Comparison of ENCODE assay signal across 11 mouse cellular contexts in the genomic region with DNA sequence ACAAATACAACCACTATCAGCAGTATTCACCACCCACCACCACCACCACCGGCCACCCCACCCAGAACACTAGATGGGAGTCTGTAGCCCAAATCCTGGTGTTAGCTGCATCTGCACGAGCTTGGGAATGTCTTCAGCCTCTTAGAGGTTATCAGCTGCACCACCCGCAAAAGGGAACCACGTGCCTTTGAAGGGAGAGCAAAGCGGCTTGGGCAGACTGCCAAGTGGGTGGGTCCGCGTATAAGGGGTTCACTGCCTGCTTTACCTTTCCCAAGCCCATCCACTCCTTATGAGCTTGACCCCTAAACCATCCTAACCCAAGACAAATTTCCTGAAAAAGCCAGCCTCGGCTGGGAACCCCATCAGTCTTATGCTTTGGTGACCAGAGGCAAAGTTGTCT.
A peak's percentile ranks its signal among the peaks of the same experiment; 100 is the strongest.
DNase-seq lines count a peak whose midpoint lies in the region; ATAC-seq and TF ChIP-seq lines count a peak whose summit lies in the region.
"Had no signal": no experiment of that assay in that cellular context is flagged by ENCODE, and none has a peak within 500 bp of the region (broad histone marks: within the 10 kb centered on the region; RNA-seq: fewer than 3 reads in every experiment).

No protein-coding gene starts in this region.

- H3K4me3 ChIP-seq in heart, adult 2 months = no peak overlapping the region
- H3K4me3 ChIP-seq in midbrain, postnatal 0 days (ENCODE audit: low read depth, low read length) = no peak overlapping the region
- H3K4me3 ChIP-seq in midbrain, embryonic 10.5 days = no peak overlapping the region
- H3K4me3 ChIP-seq in heart, embryonic 14.5 days (ENCODE audit: control insufficient read depth in 1 of 2, insufficient read depth in 1 of 2, low read depth in 1 of 2, low read length in 2 of 2) = no peak overlapping the region
- H3K4me3 ChIP-seq in stomach, postnatal 0 days (ENCODE audit: low read depth, low read length) = no peak overlapping the region
- H3K4me3 ChIP-seq: erythroblast, embryonic 14.5 days; intestine, embryonic 15.5 days; liver, embryonic 13.5 days had no signal

- no peaks in the 10 kb centered on the region for H3K79me2 ChIP-seq in heart, adult 2 months (replicated peaks; ENCODE audit: control insufficient read depth, insufficient read depth, low read length)

- no peak overlapping the region for H3K27ac ChIP-seq in heart, adult 2 months
- peak overlapping the region; percentile 43; the same call in 1 of the 2 replicates for H3K27ac ChIP-seq in midbrain, postnatal 0 days (ENCODE audit: low read depth, low read length)
- no peak overlapping the region for H3K27ac ChIP-seq in midbrain, embryonic 10.5 days (replicated peaks)
- no peak overlapping the region for H3K27ac ChIP-seq in heart, embryonic 14.5 days (replicated peaks in 1 of 2; ENCODE audit: control insufficient read depth in 1 of 2, insufficient read depth in 1 of 2, low read depth in 2 of 2, low read length in 2 of 2)
- no peak overlapping the region for H3K27ac ChIP-seq in stomach, postnatal 0 days (replicated peaks)
- H3K27ac ChIP-seq: intestine, embryonic 15.5 days; liver, embryonic 13.5 days had no signal

- no peaks in the 10 kb centered on the region for H3K4me1 ChIP-seq in heart, adult 2 months (ENCODE audit: control insufficient read depth, insufficient read depth, low read length)
- H3K4me1 ChIP-seq in midbrain, postnatal 0 days (ENCODE audit: insufficient read depth, low read length) = no peaks in the 10 kb centered on the region
- H3K4me1 ChIP-seq in midbrain, embryonic 10.5 days = no peaks in the 10 kb centered on the region
- H3K4me1 ChIP-seq in heart, embryonic 14.5 days (ENCODE audit: control insufficient read depth in 2 of 2, insufficient read depth in 2 of 2, low read length in 2 of 2) = peaks cover 4 to 12% of the 10 kb centered on the region in 2 experiments; a peak in 1 of 4 replicates
- H3K4me1 ChIP-seq in stomach, postnatal 0 days (replicated peaks; ENCODE audit: control insufficient read depth, insufficient read depth) = no peaks in the 10 kb centered on the region
- H3K4me1 ChIP-seq: intestine, embryonic 15.5 days; liver, embryonic 13.5 days had no signal

- intact Hi-C loops in heart, adult 2 months (cut with DNase I) = no loop called here
- intact Hi-C loops in heart, postnatal 25 days (cut with DNase I) = no loop called here

- no peak for TF ChIP-seq CTCF in heart, adult 2 months (IDR thresholded peaks at IDR 0.05)
- no peak for TF ChIP-seq CTCF in midbrain, postnatal 0 days (IDR thresholded peaks at IDR 0.05)
- no peak for TF ChIP-seq CTCF in stomach, postnatal 0 days (IDR thresholded peaks at IDR 0.05; ENCODE audit: low read depth)

- TF ChIP-seq EP300 in heart, adult 2 months (IDR thresholded peaks at IDR 0.05; ENCODE audit: insufficient read depth, low read depth, low read length) = no peak
- no peak for TF ChIP-seq EP300 in stomach, postnatal 0 days (optimal IDR thresholded peaks at IDR 0.05)

- 23% methylated on average over 8 of the region's 8 CpGs for WGBS in heart, adult 2 months
- 65% methylated on average over 8 of the region's 8 CpGs for WGBS in midbrain, postnatal 0 days
- whole genome bisulfite sequencing in midbrain, embryonic 10.5 days = 82% methylated on average over 8 of the region's 8 CpGs
- WGBS in heart, embryonic 14.5 days = 27% methylated on average over 8 of the region's 8 CpGs
- WGBS in stomach, postnatal 0 days = 35% methylated on average over 8 of the region's 8 CpGs

- no peaks in the 10 kb centered on the region for H3K27me3 ChIP-seq in heart, adult 2 months (ENCODE audit: control insufficient read depth, insufficient read depth, low read length)
- no peaks in the 10 kb centered on the region for H3K27me3 ChIP-seq in midbrain, postnatal 0 days (ENCODE audit: insufficient read depth, low read length)
- no peaks in the 10 kb centered on the region for H3K27me3 ChIP-seq in midbrain, embryonic 10.5 days (ENCODE audit: low read depth, poor library complexity, severe bottlenecking)
- no peaks in the 10 kb centered on the region for H3K27me3 ChIP-seq in heart, embryonic 14.5 days (ENCODE audit: control insufficient read depth, insufficient read depth, low read length)
- no peaks in the 10 kb centered on the region for H3K27me3 ChIP-seq in stomach, postnatal 0 days (ENCODE audit: control insufficient read depth, insufficient read depth, low read length)
- H3K27me3 ChIP-seq: intestine, embryonic 15.5 days; liver, embryonic 13.5 days had no signal

- H3K4me2 ChIP-seq in midbrain, postnatal 0 days (ENCODE audit: low read depth, low read length, poor library complexity, severe bottlenecking) = no peak overlapping the region
- H3K4me2 ChIP-seq in heart, embryonic 14.5 days (ENCODE audit: low read length) = peak overlapping the region; percentile 31
- no peak overlapping the region for H3K4me2 ChIP-seq in stomach, postnatal 0 days (replicated peaks; ENCODE audit: low read depth)
- H3K4me2 ChIP-seq: intestine, embryonic 15.5 days; liver, embryonic 13.5 days had no signal

- no peaks in the 10 kb centered on the region for H3K36me3 ChIP-seq in heart, adult 2 months (ENCODE audit: control insufficient read depth, insufficient read depth, low read length)
- H3K36me3 ChIP-seq in midbrain, postnatal 0 days (ENCODE audit: insufficient read depth, low read length) = no peaks in the 10 kb centered on the region
- no peaks in the 10 kb centered on the region for H3K36me3 ChIP-seq in midbrain, embryonic 10.5 days
- H3K36me3 ChIP-seq in heart, embryonic 14.5 days (ENCODE audit: control insufficient read depth, insufficient read depth, low read length) = no peaks in the 10 kb centered on the region
- H3K36me3 ChIP-seq in stomach, postnatal 0 days (ENCODE audit: control insufficient read depth, insufficient read depth, low read length) = no peaks in the 10 kb centered on the region
- H3K36me3 ChIP-seq: intestine, embryonic 15.5 days; liver, embryonic 13.5 days had no signal

- H3K9ac ChIP-seq in heart, adult 2 months (ENCODE audit: low read depth, low read length) = no peak overlapping the region
- H3K9ac ChIP-seq in midbrain, postnatal 0 days (replicated peaks; ENCODE audit: low read length, poor library complexity, severe bottlenecking) = no peak overlapping the region
- H3K9ac ChIP-seq in heart, embryonic 14.5 days (ENCODE audit: low read length) = no peak overlapping the region
- no peak overlapping the region for H3K9ac ChIP-seq in stomach, postnatal 0 days (ENCODE audit: low read length)
- H3K9ac ChIP-seq: intestine, embryonic 15.5 days; liver, embryonic 13.5 days had no signal

- no peaks in the 10 kb centered on the region for H3K9me3 ChIP-seq in midbrain, postnatal 0 days (ENCODE audit: low read length)
- no peaks in the 10 kb centered on the region for H3K9me3 ChIP-seq in midbrain, embryonic 10.5 days (replicated peaks)
- no peaks in the 10 kb centered on the region for H3K9me3 ChIP-seq in heart, embryonic 14.5 days (ENCODE audit: control insufficient read depth, low read length)
- no peaks in the 10 kb centered on the region for H3K9me3 ChIP-seq in stomach, postnatal 0 days (ENCODE audit: control insufficient read depth, low read length)
- H3K9me3 ChIP-seq: intestine, embryonic 15.5 days; liver, embryonic 13.5 days had no signal

- no peak for ATAC-seq in midbrain, postnatal 0 days (ENCODE audit: low FRiP score)
- ATAC-seq in heart, embryonic 14.5 days (ENCODE audit: insufficient number of reproducible peaks, insufficient read depth, low FRiP score, low read depth) = no peak
- ATAC-seq in stomach, postnatal 0 days (ENCODE audit: low FRiP score, low TSS enrichment) = no peak
- ATAC-seq: intestine, embryonic 15.5 days had no signal

- TF ChIP-seq POLR2A in heart, adult 2 months (IDR thresholded peaks at IDR 0.05; ENCODE audit: insufficient read depth, low read depth, low read length) = no peak

- DNase-seq in heart, adult 2 months = peak; percentile 4 to 23
- DNase-seq in heart, postnatal 25 days (ENCODE audit: low spot score) = no peak
- DNase-seq in midbrain, postnatal 0 days (ENCODE audit: low spot score) = no peak
- no peak for DNase-seq in midbrain, embryonic 10.5 days (ENCODE audit: low spot score)
- peak; percentile 13 for DNase-seq in stomach, postnatal 0 days (ENCODE audit: low spot score)
- no peak for DNase-seq in spleen, postnatal 10 days (ENCODE audit: low spot score in 2 of 2)
- DNase-seq in left cerebral cortex, adult 11 months (ENCODE audit: low spot score) = no peak
- DNase-seq: liver, embryonic 13.5 days had no signal

Comparison
In these comparisons a context has a peak if more than half of its experiments do, and no peak if none do; other contexts are left out.
1. DNase-seq: peak in heart, adult 2 months (2 of 2) and stomach, postnatal 0 days (single experiment); none in heart, postnatal 25 days (single experiment), midbrain, postnatal 0 days (single experiment), midbrain, embryonic 10.5 days (single experiment), spleen, postnatal 10 days (0 of 2) and left cerebral cortex, adult 11 months (single experiment).